Mouse (Mus musculus) G1E (cell line): Measurements from ENCODE around the gene Ambra1.

Source experiments
- CTCF ChIP-seq: IDR thresholded peaks from 2 replicates; pipeline ENCODE4 v1.5.1; 2012; ENCODE audit warnings: low read depth, low read length, inconsistent platforms, mixed read lengths
- GATA1 ChIP-seq: IDR thresholded peaks from 2 replicates; pipeline ENCODE4 v1.6.1; 2012; ENCODE audit warnings: borderline replicate concordance, low read length, inconsistent platforms, mixed read lengths
- GATA2 ChIP-seq: IDR thresholded peaks from 2 replicates; pipeline ENCODE4 v1.6.1; 2012; ENCODE audit warnings: low read depth, low read length, inconsistent platforms, borderline replicate concordance
- POLR2AphosphoS5 ChIP-seq: IDR thresholded peaks from 2 replicates; pipeline ENCODE4 v1.6.1; 2012; ENCODE audit warnings: low read depth, low read length, inconsistent platforms; ENCODE audit not compliant: insufficient replicate concordance
- TAL1 ChIP-seq: conservative IDR thresholded peaks from 2 replicates; pipeline ENCODE4 v1.6.1; 2012; ENCODE audit warnings: low read depth, low read length, inconsistent platforms, mixed read lengths

- no peak for TF ChIP-seq CTCF
- TF ChIP-seq TAL1 = no peak
- TF ChIP-seq GATA1 = no peak
- no peak for TF ChIP-seq GATA2
- no peak for TF ChIP-seq POLR2AphosphoS5
Measured at GRCm38 (mm10) chr2:91925442-91925841, 195.5 kb downstream of the Ambra1 start.
